Mouse (Mus musculus) kidney, adult 9 months (tissue): ENCODE measurements around the gene Cited4.

ENCODE experiments used
- DNase-seq: peaks from one replicate; pipeline ENCODE4 v3.0.0; 2022

The Cited4 gene

GRCm38 (mm10) chr4:120682168-120682567, 15.8 kb downstream of the Cited4 start:
- peak; percentile 70 for DNase-seq

- no peak for DNase-seq
Observed at GRCm38 (mm10) chr4:120683278-120683997, 17.1 kb downstream of the Cited4 start.

GRCm38 (mm10) chr4:120687282-120687681, 20.9 kb downstream of the Cited4 start:
- DNase-seq: no peak

- no peak for DNase-seq
Observed at GRCm38 (mm10) chr4:120689317-120689716, 22.9 kb downstream of the Cited4 start.

- peak; percentile 54 for DNase-seq
Observed at GRCm38 (mm10) chr4:120692717-120693116, 26.3 kb downstream of the Cited4 start.

GRCm38 (mm10) chr4:120697353-120697752, 31.0 kb downstream of the Cited4 start:
- no peak for DNase-seq

- DNase-seq: no peak
Observed at GRCm38 (mm10) chr4:120697799-120698484, 31.6 kb downstream of the Cited4 start.

- DNase-seq: no peak
Observed at GRCm38 (mm10) chr4:120701180-120701579, 34.8 kb downstream of the Cited4 start.

GRCm38 (mm10) chr4:120702056-120702455, 35.7 kb downstream of the Cited4 start:
- DNase-seq: no peak

- DNase-seq: no peak
Observed at GRCm38 (mm10) chr4:120702511-120702910, 36.1 kb downstream of the Cited4 start.

- DNase-seq: no peak
Observed at GRCm38 (mm10) chr4:120712236-120712635, 45.9 kb downstream of the Cited4 start.

- DNase-seq: no peak
Observed at GRCm38 (mm10) chr4:120713021-120713420, 46.6 kb downstream of the Cited4 start.

- DNase-seq: no peak
Observed at GRCm38 (mm10) chr4:120713856-120714497, 47.6 kb downstream of the Cited4 start.

- peak; percentile 53 for DNase-seq
Observed at GRCm38 (mm10) chr4:120716141-120716571, 49.8 kb downstream of the Cited4 start.

GRCm38 (mm10) chr4:120716765-120717164, 50.4 kb downstream of the Cited4 start:
- no peak for DNase-seq
